Mouse (Mus musculus): ENCODE measurements around the gene Tex14. TPM values are rescaled to one million over a fixed set of nuclear protein-coding genes. Genes with fewer than 3 reads are reported as not detected.

The Tex14 gene
- total and polyA plus RNA-seq, 3 experiments = 0.42 TPM; not detected in 1

DNA sequence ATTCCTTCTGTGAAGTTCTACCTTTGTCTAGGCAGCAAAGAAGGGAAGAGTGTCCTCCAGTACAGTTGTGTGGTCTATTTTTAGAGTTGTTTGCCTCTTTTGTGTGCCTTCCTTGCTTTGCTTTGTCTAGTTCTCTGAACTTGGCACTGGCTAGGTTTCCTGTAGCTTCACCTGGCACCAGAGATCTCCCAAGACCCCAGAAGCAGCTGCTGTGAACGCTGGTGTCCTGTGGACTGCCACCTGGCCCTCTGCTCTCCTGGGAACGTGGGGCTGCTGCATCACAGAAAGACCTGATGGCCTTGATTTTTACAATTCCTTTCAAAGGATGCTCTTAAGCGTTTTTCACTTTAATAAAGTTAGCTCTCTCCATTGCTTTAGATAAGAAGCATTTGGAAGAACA, 138.0 kb downstream of the Tex14 start:
- no peaks in the 10 kb centered on the region for H3K36me3 ChIP-seq (ENCODE audit: control insufficient read depth in 1 of 2, insufficient read depth in 2 of 2, low read length in 2 of 2)
- H3K27ac ChIP-seq (ENCODE audit: control insufficient read depth, low read depth, low read length) = no peak overlapping the region
- H3K4me1 ChIP-seq (ENCODE audit: control insufficient read depth in 1 of 2, insufficient read depth in 2 of 2, low read length in 2 of 2) = no peaks in the 10 kb centered on the region
- no peaks in the 10 kb centered on the region for H3K9me3 ChIP-seq (replicated peaks; ENCODE audit: insufficient read depth, low read length)
- no peak for TF ChIP-seq ELF1 (IDR thresholded peaks at IDR 0.05; ENCODE audit: low read depth, low read length)
- no peak for TF ChIP-seq TAL1 (IDR thresholded peaks at IDR 0.05; ENCODE audit: low read length)
- no peak for TF ChIP-seq USF1 (IDR thresholded peaks at IDR 0.05; ENCODE audit: low read depth, low read length)
- no peak for TF ChIP-seq UBTF (IDR thresholded peaks at IDR 0.05; ENCODE audit: borderline replicate concordance, insufficient read depth, low read depth, low read length)
- TF ChIP-seq ZC3H11A (IDR thresholded peaks at IDR 0.05; ENCODE audit: low read depth, low read length) = no peak
- TF ChIP-seq MXI1 (IDR thresholded peaks at IDR 0.05; ENCODE audit: low read depth, low read length) = no peak
- TF ChIP-seq GABPA (IDR thresholded peaks at IDR 0.05; ENCODE audit: low read depth, low read length) = no peak
- TF ChIP-seq NRF1 (IDR thresholded peaks at IDR 0.05; ENCODE audit: insufficient read depth, low read depth, low read length, poor library complexity, severe bottlenecking) = no peak
- no peak for TF ChIP-seq CHD2 (IDR thresholded peaks at IDR 0.05; ENCODE audit: low read length)
- no peak for TF ChIP-seq MYC (IDR thresholded peaks at IDR 0.05; ENCODE audit: low read depth, low read length)
- TF ChIP-seq E2F4 (IDR thresholded peaks at IDR 0.05; ENCODE audit: borderline replicate concordance, low read depth, low read length) = no peak
- TF ChIP-seq MYB (IDR thresholded peaks at IDR 0.05; ENCODE audit: low read depth, low read length) = no peak
- TF ChIP-seq POLR2A (IDR thresholded peaks at IDR 0.05; ENCODE audit: control insufficient read depth in 1 of 2, insufficient read depth in 1 of 2, low read depth in 1 of 2, low read length in 2 of 2, poor library complexity in 1 of 2) = no peak
- no peak for TF ChIP-seq NELFE (IDR thresholded peaks at IDR 0.05; ENCODE audit: low read depth, low read length)
- TF ChIP-seq CTCF (IDR thresholded peaks at IDR 0.05 in 2 of 3, conservative IDR thresholded peaks at IDR 0.05 in 1 of 3; ENCODE audit: control insufficient read depth in 1 of 3, insufficient read depth in 1 of 3, low read depth in 2 of 3, low read length in 3 of 3, poor library complexity in 1 of 3, severe bottlenecking in 1 of 3) = no peak
- no peak for TF ChIP-seq TCF12 (IDR thresholded peaks at IDR 0.05; ENCODE audit: low read depth, low read length)
- TF ChIP-seq RAD21 (IDR thresholded peaks at IDR 0.05; ENCODE audit: low read depth, low read length) = no peak
- no peak for TF ChIP-seq ZMIZ1 (IDR thresholded peaks at IDR 0.05; ENCODE audit: low read depth, low read length)
- TF ChIP-seq ZKSCAN1 (IDR thresholded peaks at IDR 0.05; ENCODE audit: low read depth, low read length) = no peak
- H3K9ac ChIP-seq (ENCODE audit: control insufficient read depth, low read depth, low read length, poor library complexity, severe bottlenecking) = no peak overlapping the region
- no peak overlapping the region for H3K4me3 ChIP-seq (ENCODE audit: control insufficient read depth in 1 of 2, insufficient read depth in 1 of 2, low read depth in 2 of 2, low read length in 2 of 2)
- H3K27me3 ChIP-seq (ENCODE audit: control insufficient read depth in 1 of 2, insufficient read depth in 2 of 2, low read length in 2 of 2) = peaks cover 6 to 9% of the 10 kb centered on the region in 2 experiments
- DNase-seq (ENCODE audit: low read depth, low spot score) = no peak
- no peaks in the 10 kb centered on the region for H3K79me2 ChIP-seq (ENCODE audit: control insufficient read depth, insufficient read depth, low read length, poor library complexity)

DNA sequence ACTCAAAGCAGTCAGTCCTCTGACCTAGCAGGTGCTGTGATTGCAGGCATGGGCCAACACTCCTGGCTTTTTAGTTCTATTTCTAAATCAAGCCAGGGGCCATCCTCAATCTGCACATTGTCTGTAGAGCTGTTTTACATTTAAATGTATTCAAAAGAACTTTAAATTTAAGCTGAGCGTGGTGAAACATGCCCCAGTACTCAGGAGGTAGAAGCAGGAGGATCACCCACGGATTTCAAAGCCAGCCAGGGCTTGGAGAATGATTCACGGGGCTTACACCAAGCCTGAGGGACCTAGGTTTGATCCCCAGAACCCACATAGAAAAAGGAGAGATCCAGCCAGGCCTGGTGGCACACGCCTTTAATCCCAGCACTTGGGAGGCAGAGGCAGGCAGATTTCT, 148.5 kb downstream of the Tex14 start:
- Histone ChIP-seq H3K4me1 (ENCODE audit: control insufficient read depth in 1 of 2, insufficient read depth in 2 of 2, low read length in 2 of 2) (peaks cover 6 to 9% of the 10 kb centered on the region in 2 experiments), H3K27ac (ENCODE audit: control insufficient read depth, low read depth, low read length) (no peak overlapping the region), H3K9ac (ENCODE audit: control insufficient read depth, low read depth, low read length, poor library complexity, severe bottlenecking) (no peak overlapping the region), H3K4me3 (ENCODE audit: control insufficient read depth in 1 of 2, insufficient read depth in 1 of 2, low read depth in 2 of 2, low read length in 2 of 2) (no peak overlapping the region), H3K9me3 (replicated peaks; ENCODE audit: insufficient read depth, low read length) (no peaks in the 10 kb centered on the region), H3K79me2 (ENCODE audit: control insufficient read depth, insufficient read depth, low read length, poor library complexity) (no peaks in the 10 kb centered on the region), H3K27me3 (ENCODE audit: control insufficient read depth in 1 of 2, insufficient read depth in 2 of 2, low read length in 2 of 2) (peaks cover 5 to 22% of the 10 kb centered on the region in 2 experiments; a peak in 3 of 4 replicates), H3K36me3 (ENCODE audit: control insufficient read depth in 1 of 2, insufficient read depth in 2 of 2, low read length in 2 of 2) (peaks cover 0 to 9% of the 10 kb centered on the region in 2 experiments; a peak in 2 of 4 replicates)
- TF ChIP-seq MYB (IDR thresholded peaks at IDR 0.05; ENCODE audit: low read depth, low read length) = no peak
- no peak for DNase-seq (ENCODE audit: low read depth, low spot score)
